In the genomic region with DNA sequence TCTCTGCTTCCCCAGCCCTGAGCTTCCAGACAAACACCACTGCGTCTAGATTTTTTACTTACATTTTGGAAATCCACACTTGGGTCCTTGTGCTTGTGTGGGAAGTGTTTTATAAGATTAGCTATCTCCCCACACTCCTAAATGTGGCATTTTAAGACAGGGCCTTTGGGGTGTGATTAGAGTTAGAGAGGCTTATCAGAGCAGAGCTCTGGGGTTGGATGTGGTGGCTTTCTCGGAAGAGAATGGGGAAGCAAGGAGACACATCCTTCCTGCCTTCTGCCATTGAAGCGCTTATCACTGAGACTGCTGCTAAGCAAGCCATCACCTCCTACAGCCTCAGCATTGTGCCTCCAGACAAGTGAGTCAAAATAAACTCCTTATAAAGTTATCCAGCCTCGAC, we compare ENCODE assay signal across 23 mouse cellular contexts.
"Had no signal": no experiment of that assay in that cellular context is flagged by ENCODE, and none has a peak within 500 bp of the region (broad histone marks: within the 10 kb centered on the region; RNA-seq: fewer than 3 reads in every experiment).

No protein-coding gene starts in this region.

- H3K27ac ChIP-seq: intestine, embryonic 15.5 days; kidney, embryonic 15.5 days; left cerebral cortex, adult 2 months; liver, embryonic 14.5 days; lung, embryonic 15.5 days; midbrain, embryonic 12.5 days; midbrain, embryonic 15.5 days; neural tube, embryonic 12.5 days; neural tube, embryonic 15.5 days had no signal

- H3K9me3 ChIP-seq: intestine, embryonic 15.5 days; kidney, embryonic 15.5 days; lung, embryonic 15.5 days; midbrain, embryonic 12.5 days; midbrain, embryonic 15.5 days; neural tube, embryonic 12.5 days; neural tube, embryonic 15.5 days had no signal

- H3K36me3 ChIP-seq: intestine, embryonic 15.5 days; kidney, embryonic 15.5 days; lung, embryonic 15.5 days; midbrain, embryonic 12.5 days; midbrain, embryonic 15.5 days; neural tube, embryonic 12.5 days; neural tube, embryonic 15.5 days had no signal

- H3K4me3 ChIP-seq: intestine, embryonic 15.5 days; kidney, embryonic 15.5 days; left cerebral cortex, adult 2 months; lung, embryonic 15.5 days; midbrain, embryonic 12.5 days; midbrain, embryonic 15.5 days; neural tube, embryonic 12.5 days; neural tube, embryonic 15.5 days had no signal

- DNase-seq: kidney, adult 11 months; kidney, adult 8-10 months; kidney, postnatal 10 days; kidney, postnatal 36 days; layer of hippocampus, postnatal 36 days; liver, postnatal 0 days; lung, postnatal 10 days; lung, postnatal 36 days; retina, postnatal 1 day; right cerebral cortex, postnatal 25 days; spleen, adult 18-20 months; thymus, adult 2 months; thymus, postnatal 14 days; thymus, postnatal 4 days had no signal

- H3K9ac ChIP-seq: intestine, embryonic 15.5 days; kidney, embryonic 15.5 days; liver, embryonic 14.5 days; liver, postnatal 0 days; lung, embryonic 15.5 days; midbrain, embryonic 12.5 days; midbrain, embryonic 15.5 days; neural tube, embryonic 12.5 days; neural tube, embryonic 15.5 days had no signal

- H3K27me3 ChIP-seq: intestine, embryonic 15.5 days; kidney, embryonic 15.5 days; lung, embryonic 15.5 days; midbrain, embryonic 12.5 days; midbrain, embryonic 15.5 days; neural tube, embryonic 12.5 days; neural tube, embryonic 15.5 days had no signal

- ATAC-seq: intestine, embryonic 15.5 days; liver, postnatal 0 days; midbrain, embryonic 15.5 days had no signal

- H3K4me2 ChIP-seq: intestine, embryonic 15.5 days; kidney, embryonic 15.5 days; lung, embryonic 15.5 days; midbrain, embryonic 12.5 days; midbrain, embryonic 15.5 days; neural tube, embryonic 12.5 days; neural tube, embryonic 15.5 days had no signal

- H3K4me1 ChIP-seq: intestine, embryonic 15.5 days; midbrain, embryonic 12.5 days; midbrain, embryonic 15.5 days; neural tube, embryonic 15.5 days had no signal
